Mouse (Mus musculus) liver, adult 2 months (tissue): ENCODE results near the gene Grk5.

Experiments
- CTCF ChIP-seq: fragments of 200-500 bp; IDR thresholded peaks from 2 replicates; pipeline ENCODE4 v1.5.1; 2011; ENCODE audit warnings: low read depth, low read length, control low read depth
- POLR2A ChIP-seq: fragments of 200-500 bp; IDR thresholded peaks from 2 replicates; pipeline ENCODE4 v1.6.1; 2011; ENCODE audit warnings: low read length, control low read depth; ENCODE audit not compliant: insufficient read depth; ENCODE audit errors: extremely low read depth

- TF ChIP-seq POLR2A (no peak), CTCF (no peak)
Observed at GRCm38 (mm10) chr19:61087781-61088180, 198.2 kb downstream of the Grk5 start.
